Mouse (Mus musculus) olfactory bulb, adult 2 months (tissue): ENCODE measurements around the gene Amdhd1.

Experiments
- CTCF ChIP-seq: fragments of 200-500 bp; IDR thresholded peaks from 2 replicates; pipeline ENCODE4 v1.5.1; 2012; ENCODE audit warnings: low read depth, mild to moderate bottlenecking, low read length, moderate library complexity; ENCODE audit not compliant: insufficient read depth
- POLR2A ChIP-seq: fragments of 200-500 bp; IDR thresholded peaks from 2 replicates; pipeline ENCODE4 v1.6.1; 2012; ENCODE audit warnings: mild to moderate bottlenecking, low read depth, low read length, moderate library complexity; ENCODE audit not compliant: insufficient read depth

- TF ChIP-seq POLR2A (no peak), CTCF (no peak)
These were observed 23.9 kb downstream of the Amdhd1 start for GRCm38 (mm10) chr10:93515927-93516326.
